8 mouse cellular contexts compared by ENCODE assay signal in the genomic region with DNA sequence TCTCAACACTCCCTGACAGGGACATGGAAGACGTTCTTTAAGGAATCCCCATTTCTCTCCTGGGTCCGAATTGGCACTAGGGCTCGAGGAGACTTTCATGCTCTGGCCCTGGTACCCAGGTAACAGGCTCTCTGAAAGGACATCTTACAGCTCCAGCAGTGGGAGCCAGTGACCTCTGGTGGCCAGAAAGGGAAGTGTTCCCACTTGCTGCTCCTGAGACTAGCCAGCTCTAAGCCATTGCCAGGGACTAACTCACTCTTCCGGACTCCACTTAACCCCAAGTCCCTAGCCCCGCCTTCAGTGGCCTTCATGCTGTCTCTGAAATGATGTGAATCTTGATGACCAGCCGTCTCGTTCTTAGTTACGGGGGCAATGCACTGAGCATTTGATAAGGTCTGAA.
DNase-seq lines count a peak whose midpoint lies in the region; ATAC-seq lines count a peak whose summit lies in the region.

No protein-coding gene starts in this region.

- peak; percentile 65 for DNase-seq in 3134 (ENCODE audit: extremely low read depth, insufficient read length, low spot score)
- peak; percentile 84 for DNase-seq in adrenal gland, postnatal 25 days
- peak; percentile 87 for DNase-seq in embryonic facial prominence, embryonic 11.5 days (ENCODE audit: low spot score)
- peak; percentile 84 for DNase-seq in heart, adult 8-10 months (ENCODE audit: low spot score)
- DNase-seq in kidney, adult 8-10 months: peak; percentile 76 to 92
- peak; percentile 90 for DNase-seq in limb, embryonic 11.5 days (ENCODE audit: low spot score)
- DNase-seq in spleen, postnatal 10 days (ENCODE audit: low spot score in 2 of 2): peak; percentile 91

- no peaks in the 10 kb centered on the region for H3K4me1 ChIP-seq in embryonic facial prominence, embryonic 11.5 days (ENCODE audit: control insufficient read depth, insufficient read depth, low read length)
- H3K4me1 ChIP-seq in limb, embryonic 11.5 days (ENCODE audit: control insufficient read depth, insufficient read depth, low read length): no peaks in the 10 kb centered on the region
- H3K4me1 ChIP-seq in midbrain, embryonic 16.5 days (ENCODE audit: control insufficient read depth, insufficient read depth, low read length): peaks cover 9% of the 10 kb centered on the region

- H3K27ac ChIP-seq in embryonic facial prominence, embryonic 11.5 days (replicated peaks; ENCODE audit: low read depth, low read length): no peak overlapping the region
- H3K27ac ChIP-seq in limb, embryonic 11.5 days (replicated peaks; ENCODE audit: low read depth, low read length): no peak overlapping the region
- H3K27ac ChIP-seq in midbrain, embryonic 16.5 days (ENCODE audit: low read length): no peak overlapping the region

- H3K9ac ChIP-seq in embryonic facial prominence, embryonic 11.5 days (replicated peaks; ENCODE audit: low read length): no peak overlapping the region
- H3K9ac ChIP-seq in limb, embryonic 11.5 days (ENCODE audit: low read length): no peak overlapping the region
- H3K9ac ChIP-seq in midbrain, embryonic 16.5 days (ENCODE audit: low read depth, low read length): no peak overlapping the region

- no peaks in the 10 kb centered on the region for H3K36me3 ChIP-seq in embryonic facial prominence, embryonic 11.5 days (replicated peaks; ENCODE audit: control insufficient read depth, insufficient read depth, low read depth, low read length)
- no peaks in the 10 kb centered on the region for H3K36me3 ChIP-seq in limb, embryonic 11.5 days (ENCODE audit: control insufficient read depth, insufficient read depth, low read length)
- H3K36me3 ChIP-seq in midbrain, embryonic 16.5 days (ENCODE audit: control insufficient read depth, insufficient read depth, low read length): no peaks in the 10 kb centered on the region

- 0 out of 2 replicates have a peak, but pooled peaks have one; percentile 43 for ATAC-seq in embryonic facial prominence, embryonic 11.5 days (replicated peaks; ENCODE audit: insufficient number of reproducible peaks, low FRiP score, low TSS enrichment, low read depth)
- peak; percentile 57; the same call in 1 of the 2 replicates for ATAC-seq in limb, embryonic 11.5 days (ENCODE audit: insufficient number of reproducible peaks, low FRiP score, low TSS enrichment, low read depth)
- peak; percentile 84 for ATAC-seq in midbrain, embryonic 16.5 days

- H3K27me3 ChIP-seq in embryonic facial prominence, embryonic 11.5 days (ENCODE audit: control insufficient read depth, insufficient read depth, low read length): no peaks in the 10 kb centered on the region
- no peaks in the 10 kb centered on the region for H3K27me3 ChIP-seq in limb, embryonic 11.5 days (ENCODE audit: control insufficient read depth, insufficient read depth, low read length)
- no peaks in the 10 kb centered on the region for H3K27me3 ChIP-seq in midbrain, embryonic 16.5 days (ENCODE audit: control insufficient read depth, insufficient read depth, low read depth, low read length)

- no peak overlapping the region for H3K4me2 ChIP-seq in embryonic facial prominence, embryonic 11.5 days (ENCODE audit: low read depth, low read length)
- H3K4me2 ChIP-seq in limb, embryonic 11.5 days (ENCODE audit: low read depth, severe bottlenecking): no peak overlapping the region
- H3K4me2 ChIP-seq in midbrain, embryonic 16.5 days (ENCODE audit: low read length): no peak overlapping the region

- no peaks in the 10 kb centered on the region for H3K9me3 ChIP-seq in embryonic facial prominence, embryonic 11.5 days (replicated peaks; ENCODE audit: control insufficient read depth, low read length)
- H3K9me3 ChIP-seq in limb, embryonic 11.5 days (ENCODE audit: control insufficient read depth, low read length): no peaks in the 10 kb centered on the region
- H3K9me3 ChIP-seq in midbrain, embryonic 16.5 days (replicated peaks; ENCODE audit: control insufficient read depth, low read length, poor library complexity, severe bottlenecking): no peaks in the 10 kb centered on the region

- WGBS in embryonic facial prominence, embryonic 11.5 days: 26% methylated on average over 8 of the region's 8 CpGs
- 30% methylated on average over 8 of the region's 8 CpGs for WGBS in limb, embryonic 11.5 days
- WGBS in midbrain, embryonic 16.5 days: 28% methylated on average over 8 of the region's 8 CpGs

- no peak overlapping the region for H3K4me3 ChIP-seq in embryonic facial prominence, embryonic 11.5 days (ENCODE audit: low read depth, low read length)
- no peak overlapping the region for H3K4me3 ChIP-seq in limb, embryonic 11.5 days (ENCODE audit: low read depth, low read length)
- no peak overlapping the region for H3K4me3 ChIP-seq in midbrain, embryonic 16.5 days (ENCODE audit: low read depth, low read length)
